ENCODE assay signal across 24 mouse cellular contexts in genomic region chr5:75702080-75702479, GRCm38 (mm10).
"Had no signal": no experiment of that assay in that cellular context is flagged by ENCODE, and none has a peak within 500 bp of the region (broad histone marks: within the 10 kb centered on the region; RNA-seq: fewer than 3 reads in every experiment).

No protein-coding gene starts in this region.

- H3K36me3 ChIP-seq: heart, embryonic 13.5 days; heart, embryonic 15.5 days; hindbrain, embryonic 10.5 days; hindbrain, embryonic 12.5 days; hindbrain, embryonic 13.5 days; hindbrain, embryonic 15.5 days; intestine, embryonic 15.5 days; kidney, embryonic 15.5 days had no signal

- H3K27ac ChIP-seq: heart, embryonic 13.5 days; heart, embryonic 15.5 days; hindbrain, embryonic 10.5 days; hindbrain, embryonic 12.5 days; hindbrain, embryonic 13.5 days; hindbrain, embryonic 14.5 days; hindbrain, embryonic 15.5 days; hindbrain, postnatal 0 days; intestine, embryonic 15.5 days; kidney, embryonic 15.5 days; kidney, postnatal 0 days; layer of hippocampus, adult 2 months; left cerebral cortex, adult 2 months had no signal

- H3K27me3 ChIP-seq: heart, embryonic 13.5 days; heart, embryonic 15.5 days; hindbrain, embryonic 12.5 days; hindbrain, embryonic 13.5 days; hindbrain, embryonic 15.5 days; intestine, embryonic 15.5 days; kidney, embryonic 15.5 days had no signal

- ATAC-seq: hindbrain, embryonic 16.5 days; inflammation-experienced regulatory T-cells, adult 6 months; intestine, postnatal 0 days had no signal

- H3K4me2 ChIP-seq: heart, embryonic 13.5 days; heart, embryonic 15.5 days; hindbrain, embryonic 12.5 days; hindbrain, embryonic 13.5 days; hindbrain, embryonic 14.5 days; hindbrain, embryonic 15.5 days; intestine, embryonic 15.5 days; kidney, embryonic 15.5 days had no signal

- H3K9ac ChIP-seq: heart, embryonic 13.5 days; heart, embryonic 15.5 days; hindbrain, embryonic 12.5 days; hindbrain, embryonic 13.5 days; hindbrain, embryonic 14.5 days; hindbrain, embryonic 15.5 days; intestine, embryonic 15.5 days; kidney, embryonic 15.5 days had no signal

- H3K4me3 ChIP-seq: heart, embryonic 13.5 days; heart, embryonic 15.5 days; hindbrain, embryonic 10.5 days; hindbrain, embryonic 12.5 days; hindbrain, embryonic 13.5 days; hindbrain, embryonic 15.5 days; intestine, embryonic 15.5 days; kidney, embryonic 15.5 days; layer of hippocampus, adult 2 months; left cerebral cortex, adult 2 months had no signal

- H3K9me3 ChIP-seq: heart, embryonic 15.5 days; hindbrain, embryonic 12.5 days; hindbrain, embryonic 13.5 days; intestine, embryonic 15.5 days; kidney, embryonic 15.5 days had no signal

- DNase-seq: kidney, adult 11 months; kidney, adult 18-20 months; kidney, adult 2 months; kidney, adult 8-10 months; kidney, adult 9 months; kidney, postnatal 25 days; kidney, postnatal 36 days; layer of hippocampus, postnatal 36 days had no signal

- H3K4me1 ChIP-seq: heart, embryonic 13.5 days; hindbrain, embryonic 15.5 days; intestine, embryonic 15.5 days; kidney, embryonic 15.5 days had no signal
